Mouse (Mus musculus): ENCODE data around the gene Ddx11. TPM values are rescaled to one million over a fixed set of nuclear protein-coding genes. Genes with fewer than 3 reads are reported as not detected.
"Not testable (repeated sequence)": the region's sequence is repeated elsewhere in the genome, so short reads cannot be mapped to it uniquely, and the experiment has no call there.

The Ddx11 gene
- total RNA-seq, 4 experiments from 2014 or later, result 0.11 to 0.81 (median 0.39) TPM

GRCm38 (mm10) chr17:66112166-66112565, 11.2 kb upstream of the Ddx11 start:
- no peak for DNase-seq (ENCODE audit: low spot score in 2 of 2)

- DNase-seq (ENCODE audit: low spot score in 2 of 2), result no peak
Measured at GRCm38 (mm10) chr17:66118991-66119390, 4.3 kb upstream of the Ddx11 start.

GRCm38 (mm10) chr17:66120701-66121100, 2.6 kb upstream of the Ddx11 start:
- DNase-seq (ENCODE audit: low spot score in 2 of 2), result no peak

- DNase-seq (ENCODE audit: low spot score in 2 of 2), result no peak
Measured at GRCm38 (mm10) chr17:66123816-66124610, 693 bp downstream of the Ddx11 start.

GRCm38 (mm10) chr17:66125211-66125610, 1.9 kb downstream of the Ddx11 start:
- no peak for DNase-seq (ENCODE audit: low spot score in 2 of 2)

GRCm38 (mm10) chr17:66130371-66130770, 7.1 kb downstream of the Ddx11 start:
- DNase-seq (ENCODE audit: low spot score in 2 of 2), result no peak

GRCm38 (mm10) chr17:66131212-66131611, 7.9 kb downstream of the Ddx11 start:
- DNase-seq (ENCODE audit: low spot score in 2 of 2), result no peak

GRCm38 (mm10) chr17:66152706-66153662, 29.7 kb downstream of the Ddx11 start:
- DNase-seq (ENCODE audit: low spot score in 2 of 2), result not testable (repeated sequence)

- DNase-seq (ENCODE audit: low spot score in 2 of 2), result not testable (repeated sequence)
Measured at GRCm38 (mm10) chr17:66153735-66154423, 30.6 kb downstream of the Ddx11 start.

GRCm38 (mm10) chr17:66154876-66155275, 31.6 kb downstream of the Ddx11 start:
- no peak for DNase-seq (ENCODE audit: low spot score in 2 of 2)

GRCm38 (mm10) chr17:66158271-66158670, 35.0 kb downstream of the Ddx11 start:
- DNase-seq (ENCODE audit: low spot score in 2 of 2), result no peak

GRCm38 (mm10) chr17:66167141-66167540, 43.8 kb downstream of the Ddx11 start:
- not testable (repeated sequence) for DNase-seq (ENCODE audit: low spot score in 2 of 2)

- not testable (repeated sequence) for DNase-seq (ENCODE audit: low spot score in 2 of 2)
Measured at GRCm38 (mm10) chr17:66170971-66171370, 47.7 kb downstream of the Ddx11 start.

GRCm38 (mm10) chr17:66190577-66190976, 67.3 kb downstream of the Ddx11 start:
- no peak for DNase-seq (ENCODE audit: low spot score in 2 of 2)

GRCm38 (mm10) chr17:66197041-66197440, 73.7 kb downstream of the Ddx11 start:
- no peak for DNase-seq (ENCODE audit: low spot score in 2 of 2)

Other genes with a start within 250 kb of the Ddx11 start
- 10 to 100 TPM; 24.5 to 31.2 (median 28.6) TPM for gene Ralbp1, start 237.7 kb upstream of the Ddx11 start, total RNA-seq (2022)
- gene Twsg1, start 172.3 kb upstream of the Ddx11 start, total RNA-seq (2022), result 10 to 100 TPM; 31.6 to 41.9 (median 38.2) TPM
- 10 to 100 TPM; 13.3 to 20.2 (median 17.1) TPM for gene Ankrd12, start 46.4 kb upstream of the Ddx11 start, total RNA-seq (2022)
- gene Ndufv2, start 22.0 kb upstream of the Ddx11 start, total RNA-seq (2022), result 100 to 1,000 TPM; 578 to 651 (median 630) TPM
- gene Washc1, start 12.0 kb upstream of the Ddx11 start, total RNA-seq (2022), result 10 to 100 TPM; 14.5 to 20.8 (median 17.9) TPM

All from gastrocnemius, adult 8-10 months (tissue).